Mouse (Mus musculus): ENCODE results near the gene Gfod1.

The Gfod1 gene

GRCm38 (mm10) chr13:43266333-43266732, 37.6 kb downstream of the Gfod1 start:
- no peak for DNase-seq (ENCODE audit: extremely low read depth, insufficient read length, low spot score)

- DNase-seq (ENCODE audit: extremely low read depth, insufficient read length, low spot score), result no peak
Observed at GRCm38 (mm10) chr13:43265116-43265515, 38.9 kb downstream of the Gfod1 start.

DNA sequence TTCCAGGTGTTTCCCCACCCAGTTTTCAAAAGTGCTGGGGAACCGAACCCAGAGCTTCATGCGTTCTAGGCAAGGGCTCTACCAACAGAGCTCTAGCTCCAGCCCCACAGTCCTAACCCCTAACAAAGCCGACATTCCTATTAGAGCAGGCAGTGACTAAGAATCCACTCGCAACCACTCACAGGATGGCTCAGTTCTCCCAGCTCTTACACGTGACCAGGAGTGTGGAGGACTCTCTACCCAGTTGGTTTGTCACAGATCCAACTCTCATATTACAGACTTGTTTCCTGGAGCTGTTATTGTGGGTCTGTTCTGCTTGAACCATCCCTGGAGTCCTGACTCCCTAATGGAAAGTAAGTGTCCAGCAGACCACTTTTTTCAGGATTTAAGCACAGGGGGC, 40.3 kb downstream of the Gfod1 start:
- DNase-seq (ENCODE audit: extremely low read depth, insufficient read length, low spot score), result peak; percentile 68

- peak; percentile 89 for DNase-seq (ENCODE audit: extremely low read depth, insufficient read length, low spot score)
Observed at GRCm38 (mm10) chr13:43262114-43262739, 41.7 kb downstream of the Gfod1 start.

GRCm38 (mm10) chr13:43261287-43261686, 42.7 kb downstream of the Gfod1 start:
- peak; percentile 86 for DNase-seq (ENCODE audit: extremely low read depth, insufficient read length, low spot score)

GRCm38 (mm10) chr13:43260731-43261130, 43.2 kb downstream of the Gfod1 start:
- DNase-seq (ENCODE audit: extremely low read depth, insufficient read length, low spot score), result no peak

DNA sequence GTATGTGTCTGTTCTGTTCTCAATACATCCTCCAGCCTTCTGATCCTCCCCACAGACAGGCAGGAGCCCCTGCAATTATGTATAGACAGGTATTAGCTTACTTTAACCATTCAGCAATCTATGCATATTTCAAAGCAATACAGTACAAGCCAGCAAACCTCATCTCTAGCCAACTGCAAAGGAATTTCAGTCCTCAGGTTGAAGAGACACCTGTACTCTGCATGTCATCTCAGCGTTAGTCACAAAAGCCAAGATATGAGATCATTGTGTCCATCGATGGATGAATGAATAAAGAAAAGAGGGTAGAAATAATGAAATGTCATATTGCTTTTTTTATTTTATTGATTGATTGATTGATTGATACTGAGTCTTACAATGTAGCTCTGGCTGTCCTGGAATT, 47.5 kb downstream of the Gfod1 start:
- no peak for DNase-seq (ENCODE audit: extremely low read depth, insufficient read length, low spot score)

- no peak for DNase-seq (ENCODE audit: extremely low read depth, insufficient read length, low spot score)
Observed at GRCm38 (mm10) chr13:43253526-43253925, 50.4 kb downstream of the Gfod1 start.

DNA sequence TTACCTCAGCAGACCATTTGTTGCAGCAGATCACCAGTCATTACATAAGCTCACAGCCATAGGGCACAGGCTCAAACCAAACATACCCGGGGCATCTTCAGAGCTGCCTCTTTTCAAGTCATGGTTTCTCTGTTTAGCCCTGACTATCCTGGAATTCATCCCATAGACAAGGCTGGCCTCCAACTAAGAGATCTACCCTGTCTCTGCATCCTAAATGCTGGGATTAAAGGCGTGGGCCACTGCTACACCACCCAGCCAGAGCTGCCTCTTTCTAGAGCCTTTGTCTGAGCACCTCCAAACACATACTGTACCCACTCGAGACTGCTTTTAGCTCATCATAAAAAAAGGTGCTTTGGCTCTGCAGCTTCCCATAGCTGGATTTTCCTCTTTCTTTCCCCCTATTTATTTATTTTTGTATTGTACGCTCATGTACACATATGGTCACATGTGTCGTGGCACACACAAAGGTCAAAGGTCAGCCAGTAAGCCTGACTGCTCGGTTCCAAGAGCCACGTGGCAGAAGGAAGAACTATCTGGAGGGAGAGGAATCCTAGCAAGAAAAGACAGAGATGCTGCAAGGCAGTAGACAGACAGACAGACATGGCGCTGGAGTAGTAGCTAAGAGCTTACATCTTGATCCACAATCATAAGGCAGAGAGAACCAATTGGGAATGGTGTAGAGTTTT, 51.7 kb downstream of the Gfod1 start:
- no peak for DNase-seq (ENCODE audit: extremely low read depth, insufficient read length, low spot score)

DNA sequence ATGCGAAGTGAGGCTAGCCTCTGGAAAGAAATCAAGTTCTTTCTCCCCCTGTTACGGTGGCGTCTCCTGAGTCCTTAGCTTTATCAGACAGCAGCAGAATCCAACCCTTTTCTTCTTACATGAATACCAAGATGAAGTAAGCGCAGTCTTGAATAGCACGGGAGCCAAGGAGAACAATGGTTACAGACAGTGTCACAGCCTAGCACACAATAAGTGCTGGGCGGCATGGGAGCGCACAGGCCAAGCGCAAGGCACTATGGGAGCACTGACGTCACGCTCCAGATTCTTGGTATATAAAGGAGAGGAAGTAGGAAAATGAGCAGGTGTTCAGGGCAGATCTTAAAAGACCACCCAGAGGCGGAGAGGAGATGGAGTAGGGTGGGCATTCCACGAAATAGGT, 52.6 kb downstream of the Gfod1 start:
- DNase-seq (ENCODE audit: extremely low read depth, insufficient read length, low spot score), result no peak

DNA sequence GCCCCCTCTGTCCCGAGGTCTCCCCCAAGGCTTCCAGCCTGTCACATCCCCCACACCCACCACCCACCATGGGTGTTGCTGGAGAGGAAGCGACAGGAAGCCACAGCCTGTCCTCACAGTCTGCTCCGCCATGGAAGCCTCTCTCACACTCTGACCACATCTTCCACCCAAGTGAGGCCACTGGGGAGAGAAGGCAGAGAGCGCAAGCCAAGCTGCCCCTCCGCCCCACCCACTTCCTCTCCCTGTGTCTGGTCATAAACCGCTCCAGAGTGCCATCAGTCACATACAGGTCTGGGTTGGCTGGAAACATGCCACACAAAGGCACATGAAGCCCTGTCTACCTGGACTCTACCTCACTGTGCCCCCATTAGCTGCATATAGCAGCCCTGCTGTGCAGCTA, 53.3 kb downstream of the Gfod1 start:
- no peak for DNase-seq (ENCODE audit: extremely low read depth, insufficient read length, low spot score)

DNA sequence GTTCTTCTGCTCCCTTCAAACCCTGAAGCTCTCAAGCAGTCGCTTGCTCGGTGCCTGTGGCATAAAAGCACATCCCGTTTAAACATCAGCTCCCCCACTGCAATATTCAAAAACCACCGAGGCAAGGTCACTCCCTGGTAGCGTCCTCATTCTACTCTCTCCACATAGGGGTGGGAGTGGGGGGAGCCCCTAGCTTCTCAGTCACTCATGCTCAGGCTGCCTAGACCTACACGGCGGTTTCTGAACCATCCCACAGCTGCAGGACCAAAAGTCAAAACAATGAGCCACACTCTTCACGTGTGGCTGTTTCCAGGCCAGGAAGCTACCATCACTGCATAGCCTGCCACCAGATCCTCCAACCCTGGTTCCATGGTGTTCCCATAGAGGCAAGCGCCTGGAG, 53.9 kb downstream of the Gfod1 start:
- no peak for DNase-seq (ENCODE audit: extremely low read depth, insufficient read length, low spot score)

GRCm38 (mm10) chr13:43248381-43248780, 55.6 kb downstream of the Gfod1 start:
- DNase-seq (ENCODE audit: extremely low read depth, insufficient read length, low spot score), result no peak

DNA sequence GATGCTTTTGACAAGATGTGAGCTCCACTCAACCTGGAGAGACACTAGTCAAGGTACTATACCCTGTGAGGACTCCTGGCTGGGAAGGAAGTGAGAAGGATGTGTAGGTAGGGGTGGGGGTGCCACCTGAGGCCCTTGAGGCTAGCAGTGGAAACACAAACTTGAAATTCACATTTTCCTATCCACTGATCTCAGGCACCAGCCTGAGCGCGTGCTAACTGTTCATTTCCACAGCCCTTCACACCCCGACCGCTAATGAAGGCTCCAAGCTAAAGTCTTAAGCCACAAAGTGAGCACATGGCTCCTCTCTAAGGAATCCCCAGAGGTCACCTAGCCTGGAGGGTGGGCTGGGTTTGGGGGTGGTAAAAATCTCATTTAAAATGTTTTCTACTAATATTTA, 57.1 kb downstream of the Gfod1 start:
- DNase-seq (ENCODE audit: extremely low read depth, insufficient read length, low spot score), result no peak

DNA sequence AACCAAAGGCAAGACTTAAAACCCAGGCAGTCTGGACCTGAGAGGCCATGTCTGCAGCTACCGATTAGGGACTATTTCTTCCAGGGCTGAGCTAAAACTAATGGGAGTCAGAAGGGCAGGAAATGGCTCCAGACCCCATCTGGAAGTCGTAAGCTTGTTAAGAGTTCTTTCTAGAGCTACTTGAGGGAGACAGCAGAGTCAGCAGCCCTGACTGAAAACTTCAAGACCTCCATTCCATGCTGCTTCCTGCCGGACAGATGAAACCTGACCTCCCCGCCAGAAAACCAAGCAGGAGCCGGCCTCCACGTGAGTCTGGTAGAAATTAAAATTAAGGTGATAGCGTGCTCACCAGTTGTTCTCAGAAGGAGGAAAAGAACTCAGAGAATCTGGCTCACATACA, 60.2 kb downstream of the Gfod1 start:
- no peak for DNase-seq (ENCODE audit: extremely low read depth, insufficient read length, low spot score)

- DNase-seq (ENCODE audit: extremely low read depth, insufficient read length, low spot score), result no peak
Observed at GRCm38 (mm10) chr13:43243240-43243639, 60.7 kb downstream of the Gfod1 start.

- no peak for DNase-seq (ENCODE audit: extremely low read depth, insufficient read length, low spot score)
Observed at GRCm38 (mm10) chr13:43241750-43242149, 62.2 kb downstream of the Gfod1 start.

GRCm38 (mm10) chr13:43241069-43241468, 62.9 kb downstream of the Gfod1 start:
- DNase-seq (ENCODE audit: extremely low read depth, insufficient read length, low spot score), result no peak

DNA sequence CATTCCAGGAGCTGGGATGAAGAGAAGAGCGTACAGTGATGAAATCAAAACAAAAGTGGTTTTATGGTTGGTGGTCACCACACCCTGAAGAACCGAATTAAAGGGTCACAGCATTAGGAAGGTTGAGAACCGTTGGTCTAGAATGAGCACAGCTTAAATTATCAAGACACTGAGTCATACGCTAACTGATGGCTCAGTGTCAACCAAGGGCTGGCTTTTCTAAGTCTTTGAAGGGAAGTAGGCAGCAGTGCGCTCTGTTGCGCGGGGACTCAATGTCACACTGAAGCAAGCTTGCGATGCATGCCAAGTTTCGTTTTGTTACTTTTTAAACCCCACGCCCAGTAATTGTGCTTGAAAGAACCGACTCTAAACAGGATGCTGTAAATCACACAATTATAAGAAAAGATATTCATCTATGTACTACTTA, 64.2 kb downstream of the Gfod1 start:
- peak; percentile 65 for DNase-seq (ENCODE audit: extremely low read depth, insufficient read length, low spot score)

GRCm38 (mm10) chr13:43236630-43237029, 67.3 kb downstream of the Gfod1 start:
- DNase-seq (ENCODE audit: extremely low read depth, insufficient read length, low spot score), result no peak

DNA sequence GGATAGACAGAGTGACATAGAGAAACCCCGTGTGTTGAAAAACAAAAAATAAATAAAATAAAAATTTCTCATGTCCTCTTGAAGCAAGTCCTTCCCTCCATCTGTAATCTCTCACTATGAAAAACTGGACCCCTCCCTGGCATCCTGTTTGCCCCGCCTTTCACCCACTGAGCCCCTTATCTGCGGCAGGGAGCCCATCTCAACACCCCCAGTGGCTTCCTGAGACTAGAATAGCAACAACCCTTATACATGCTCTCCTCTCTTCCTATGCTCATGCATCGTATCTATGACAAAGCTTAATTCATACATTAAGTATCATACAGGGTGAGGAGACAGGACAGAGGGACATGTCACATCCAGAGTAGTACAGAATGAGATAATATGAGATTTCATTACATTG, 68.0 kb downstream of the Gfod1 start:
- no peak for DNase-seq (ENCODE audit: extremely low read depth, insufficient read length, low spot score)

DNA sequence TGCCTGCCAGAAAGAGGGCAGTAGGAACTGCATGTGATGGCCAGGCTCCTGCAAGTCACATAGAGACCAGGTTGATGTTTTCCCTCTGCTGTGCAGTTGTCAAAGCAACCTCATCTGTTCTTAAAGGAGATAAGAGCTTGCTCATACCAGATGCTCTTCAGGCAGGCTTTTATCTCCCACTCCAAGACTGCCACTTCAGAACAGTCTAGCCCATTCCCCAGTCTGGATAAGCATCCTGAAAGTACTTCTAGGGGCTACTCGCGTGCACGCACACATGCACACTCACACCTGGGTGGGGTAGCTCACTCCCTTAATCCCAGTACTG, 68.4 kb downstream of the Gfod1 start:
- DNase-seq (ENCODE audit: extremely low read depth, insufficient read length, low spot score), result no peak
